Mouse (Mus musculus) stomach, embryonic 16.5 days (tissue): Measurements from ENCODE around the gene Smarcd3. TPM values are rescaled to one million over a fixed set of nuclear protein-coding genes. Genes with fewer than 3 reads are reported as not detected.

Experiments
- ATAC-seq: fragments of 200-750 bp; cut with Nextera tagmentation; 2 replicates; pipeline ENCODE4 v1.8.0; 2017; ENCODE audit warnings: moderate number of reproducible peaks, moderate TSS enrichment; ENCODE audit not compliant: insufficient read depth, low FRiP score
- H3K27ac ChIP-seq: fragments of 300-500 bp; sonication (generic); 2 replicates; pipeline ENCODE4 v1.5.1; 2014; ENCODE audit warnings: low read length
- H3K27me3 ChIP-seq: fragments of 300-500 bp; sonication (generic); 2 replicates; pipeline ENCODE4 v1.6.1; 2014; ENCODE audit warnings: low read length, control low read depth, mixed read lengths; ENCODE audit not compliant: control insufficient read depth, insufficient read depth
- H3K36me3 ChIP-seq: fragments of 300-500 bp; sonication (generic); 2 replicates; pipeline ENCODE4 v1.6.1; 2014; ENCODE audit warnings: low read length; ENCODE audit not compliant: control insufficient read depth, insufficient read depth
- H3K4me1 ChIP-seq: fragments of 300-500 bp; sonication (generic); 2 replicates; pipeline ENCODE4 v1.6.1; 2014; ENCODE audit warnings: low read length, control low read depth, mixed read lengths; ENCODE audit not compliant: control insufficient read depth, insufficient read depth
- H3K4me2 ChIP-seq: fragments of 300-500 bp; sonication (generic); 2 replicates; pipeline ENCODE4 v1.6.1; 2014; ENCODE audit warnings: low read depth, low read length, mixed read lengths
- H3K4me3 ChIP-seq: fragments of 300-500 bp; sonication (generic); replicated peaks from 2 replicates; pipeline ENCODE4 v1.5.1; 2014; ENCODE audit warnings: mild to moderate bottlenecking, low read length
- H3K9ac ChIP-seq: fragments of 300-500 bp; sonication (generic); 2 replicates; pipeline ENCODE4 v1.6.1; 2014; ENCODE audit warnings: low read length
- H3K9me3 ChIP-seq: fragments of 300-500 bp; sonication (generic); replicated peaks from 2 replicates; pipeline ENCODE4 v1.6.1; 2016; ENCODE audit warnings: low read length, control low read depth; ENCODE audit not compliant: control insufficient read depth
- WGBS: fragments of 180-500 bp; shearing (Covaris S2); extraction: QIAGEN DNeasy Blood & Tissue Kit; methylation state at CpG from one replicate; pipeline ENCODE4 v1.1.7; 2014; 5-methylcytosine and 5-hydroxymethylcytosine counted together
- polyA plus RNA-seq: library from polyadenylated mRNA; unstranded; fragments of >200 nt; fragmentation: Nextera tagmentation; extraction: Ambion mirVana; gene quantifications from 2 replicates; pipeline ENCODE4 v1.2.1, GENCODE M21; 2015

Gene Smarcd3
- polyA plus RNA-seq, 1 experiment from 2014 or later, result 17.1 TPM

DNA sequence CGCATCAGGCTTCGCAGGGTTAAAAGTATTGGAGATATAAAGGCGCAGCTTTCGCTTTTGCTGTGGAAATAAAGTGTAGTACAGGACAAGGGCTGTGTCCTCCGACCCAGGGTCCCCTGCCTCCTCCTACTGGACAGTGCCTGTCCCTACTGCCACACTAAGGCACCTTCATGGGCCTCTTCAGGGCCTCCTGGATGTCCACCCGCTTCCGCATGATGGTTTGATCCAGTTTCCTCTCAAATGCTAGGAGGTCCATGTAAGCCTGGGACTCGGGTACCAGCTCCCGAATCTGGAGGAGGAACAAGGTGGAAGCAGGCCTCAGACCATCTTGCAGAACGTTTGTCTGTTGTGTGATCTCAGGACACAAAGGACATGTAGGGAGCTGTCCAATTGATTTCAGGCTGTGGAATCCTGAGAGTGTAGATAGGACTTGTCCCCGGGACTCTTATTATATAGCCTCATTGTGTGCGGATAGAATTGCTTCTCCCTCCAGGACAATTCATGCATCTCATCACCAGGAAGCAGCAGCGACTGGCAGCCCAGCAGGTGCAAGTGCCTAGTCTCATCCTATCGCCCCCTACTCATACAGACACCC, 28.3 kb downstream of the Smarcd3 start:
- H3K9ac ChIP-seq, result no peak overlapping the region
- H3K36me3 ChIP-seq, result peaks cover 18% of the 10 kb centered on the region; the same call in 1 of the 2 replicates
- no peaks in the 10 kb centered on the region for H3K9me3 ChIP-seq
- ATAC-seq, result no peak
- H3K27me3 ChIP-seq, result no peaks in the 10 kb centered on the region
- H3K4me2 ChIP-seq, result no peak overlapping the region
- no peak overlapping the region for H3K27ac ChIP-seq
- no peak overlapping the region for H3K4me3 ChIP-seq
- WGBS, result 78% methylated on average over 14 of the region's 14 CpGs
- peaks cover 39% of the 10 kb centered on the region for H3K4me1 ChIP-seq

DNA sequence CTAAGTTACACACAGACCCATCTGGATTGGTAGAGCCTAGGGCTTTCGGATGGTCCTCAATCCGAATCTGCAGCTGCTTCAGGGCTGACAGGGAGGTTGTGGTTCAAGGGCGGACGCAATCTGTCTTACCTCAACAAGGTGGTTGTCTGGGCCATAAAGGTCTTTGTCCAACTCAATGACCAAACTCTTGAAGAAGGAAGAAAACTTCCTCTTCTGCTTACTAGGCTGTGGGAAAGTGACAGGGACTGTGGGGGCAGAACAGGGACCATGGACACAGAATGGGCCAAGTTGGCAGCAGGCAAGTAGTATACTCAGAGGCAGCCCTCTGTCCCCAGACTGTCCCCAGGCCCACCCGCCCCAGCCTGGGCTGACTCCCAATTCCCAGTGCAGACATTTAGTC, 28.9 kb downstream of the Smarcd3 start:
- Histone ChIP-seq H3K9me3 (no peaks in the 10 kb centered on the region), H3K9ac (no peak overlapping the region), H3K4me1 (peaks cover 33% of the 10 kb centered on the region), H3K36me3 (peaks cover 18% of the 10 kb centered on the region; the same call in 1 of the 2 replicates), H3K4me3 (no peak overlapping the region), H3K4me2 (no peak overlapping the region), H3K27ac (no peak overlapping the region), H3K27me3 (no peaks in the 10 kb centered on the region)
- ATAC-seq, result no peak
- WGBS, result 91% methylated on average over 5 of the region's 5 CpGs

DNA sequence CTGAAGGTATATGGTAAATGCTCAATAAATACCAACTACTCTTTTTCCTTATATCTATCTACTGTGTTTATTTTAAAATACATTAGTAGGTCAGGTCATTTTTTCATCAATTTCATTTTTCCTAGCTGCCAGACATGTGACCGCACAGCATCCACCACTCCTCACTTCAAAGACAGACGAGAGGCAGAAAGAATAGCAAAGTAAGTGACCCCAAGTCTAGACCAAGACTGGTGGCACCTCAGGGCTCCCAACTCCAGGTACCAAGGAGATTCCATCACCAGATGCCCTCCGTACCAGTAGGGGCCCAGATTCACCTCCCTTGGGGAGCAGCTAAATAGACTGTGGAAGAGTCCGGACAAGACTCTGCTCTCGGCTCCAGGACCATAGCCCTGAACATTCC, 29.9 kb downstream of the Smarcd3 start:
- Histone ChIP-seq H3K36me3 (peaks cover 18% of the 10 kb centered on the region; the same call in 1 of the 2 replicates), H3K9ac (no peak overlapping the region), H3K4me3 (no peak overlapping the region), H3K9me3 (no peaks in the 10 kb centered on the region), H3K4me2 (no peak overlapping the region), H3K4me1 (peaks cover 30% of the 10 kb centered on the region), H3K27me3 (no peaks in the 10 kb centered on the region), H3K27ac (no peak overlapping the region)
- whole genome bisulfite sequencing, result 88% methylated on average over 5 of the region's 5 CpGs
- ATAC-seq, result no peak

DNA sequence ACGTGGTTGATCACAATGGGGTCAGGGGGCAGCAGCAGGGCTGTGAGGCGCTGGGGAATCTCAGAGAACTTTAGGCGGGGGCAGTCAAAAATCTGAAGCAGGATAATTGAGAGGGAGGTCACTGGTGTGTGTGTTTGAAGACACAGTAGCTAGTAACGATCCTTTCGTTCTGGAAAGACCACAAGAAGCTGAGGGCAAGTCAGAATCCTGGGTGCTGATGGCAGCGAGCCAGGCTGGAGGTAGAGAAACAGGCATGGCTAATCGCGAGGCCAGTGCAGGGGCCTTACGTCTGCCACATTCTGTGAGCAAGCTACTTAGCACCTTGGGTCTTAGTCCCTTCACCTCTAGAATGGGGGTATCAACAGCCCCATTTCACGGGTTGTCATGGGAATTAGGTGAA, 30.3 kb downstream of the Smarcd3 start:
- no peak for ATAC-seq
- Histone ChIP-seq H3K4me1 (peaks cover 27% of the 10 kb centered on the region), H3K4me3 (no peak overlapping the region), H3K27me3 (no peaks in the 10 kb centered on the region), H3K36me3 (peaks cover 18% of the 10 kb centered on the region; the same call in 1 of the 2 replicates), H3K27ac (no peak overlapping the region), H3K4me2 (no peak overlapping the region), H3K9ac (no peak overlapping the region), H3K9me3 (no peaks in the 10 kb centered on the region)
- WGBS, result 63% methylated on average over 10 of the region's 10 CpGs

DNA sequence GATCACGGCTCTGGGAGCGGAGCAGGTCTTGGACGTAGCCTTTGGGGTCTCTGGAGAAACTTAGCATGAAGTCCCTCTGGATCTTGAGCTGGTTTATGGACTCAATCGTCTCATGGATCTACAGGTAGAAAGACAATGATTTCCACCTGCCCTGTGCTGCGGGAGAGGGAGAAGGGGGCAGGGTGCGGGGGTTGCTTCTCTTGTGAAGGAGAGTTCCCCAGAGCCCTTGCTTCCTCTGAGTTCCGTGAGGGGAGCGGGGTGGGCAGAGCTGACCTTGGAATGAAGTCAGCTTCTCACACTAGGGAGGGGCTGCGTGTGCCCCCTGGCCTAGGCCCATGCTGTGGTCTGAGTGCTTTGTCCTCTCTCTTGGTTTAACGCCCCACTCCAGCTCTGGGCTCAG, 31.0 kb downstream of the Smarcd3 start:
- Histone ChIP-seq H3K36me3 (peaks cover 18% of the 10 kb centered on the region; the same call in 1 of the 2 replicates), H3K9ac (no peak overlapping the region), H3K4me2 (no peak overlapping the region), H3K4me3 (no peak overlapping the region), H3K4me1 (peaks cover 21% of the 10 kb centered on the region), H3K9me3 (no peaks in the 10 kb centered on the region), H3K27me3 (no peaks in the 10 kb centered on the region), H3K27ac (no peak overlapping the region)
- WGBS, result 80% methylated on average over 10 of the region's 10 CpGs
- ATAC-seq, result no peak

DNA sequence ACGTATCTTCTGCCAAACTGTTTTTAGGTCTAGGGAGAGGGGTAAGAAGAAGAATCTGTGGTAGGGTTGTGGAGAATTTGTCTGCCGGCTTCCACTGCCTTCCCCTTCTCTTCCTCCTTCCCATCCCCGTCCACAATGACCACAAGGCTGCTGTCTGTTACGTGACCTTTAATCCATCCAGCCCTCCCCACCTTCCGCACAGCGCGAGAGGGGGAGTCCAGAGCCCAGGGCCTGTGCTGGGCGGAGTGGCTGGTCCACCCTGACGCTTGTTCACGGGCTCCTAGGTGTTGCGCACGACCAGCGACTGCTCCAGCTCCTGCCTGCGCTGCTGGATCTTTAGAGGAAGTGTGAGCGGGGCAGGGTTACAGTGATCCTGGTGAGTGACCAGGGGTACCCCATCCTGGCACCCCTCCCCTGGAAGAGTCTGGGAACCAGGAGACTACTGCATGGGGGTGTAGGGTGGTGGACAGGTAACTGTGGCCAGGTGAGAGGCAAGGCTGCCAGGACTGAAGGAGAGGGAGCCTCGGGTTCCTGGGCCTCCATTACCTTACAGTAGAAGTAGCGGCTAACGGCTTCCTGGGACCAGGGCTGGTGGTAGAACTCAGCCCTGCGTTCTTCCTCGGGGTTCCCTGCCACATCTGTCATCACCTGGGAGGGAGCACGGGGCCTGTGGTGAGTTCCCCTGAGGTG, 31.6 kb downstream of the Smarcd3 start:
- Histone ChIP-seq H3K9ac (no peak overlapping the region; the same call in 1 of the 2 replicates), H3K27ac (no peak overlapping the region), H3K4me3 (no peak overlapping the region), H3K9me3 (no peaks in the 10 kb centered on the region), H3K36me3 (peaks cover 18% of the 10 kb centered on the region; the same call in 1 of the 2 replicates), H3K4me2 (0 out of 2 replicates have a peak overlapping the region, but pooled peaks have one; percentile 30), H3K27me3 (no peaks in the 10 kb centered on the region), H3K4me1 (peaks cover 19% of the 10 kb centered on the region)
- WGBS, result 70% methylated on average over 21 of the region's 21 CpGs
- no peak for ATAC-seq

DNA sequence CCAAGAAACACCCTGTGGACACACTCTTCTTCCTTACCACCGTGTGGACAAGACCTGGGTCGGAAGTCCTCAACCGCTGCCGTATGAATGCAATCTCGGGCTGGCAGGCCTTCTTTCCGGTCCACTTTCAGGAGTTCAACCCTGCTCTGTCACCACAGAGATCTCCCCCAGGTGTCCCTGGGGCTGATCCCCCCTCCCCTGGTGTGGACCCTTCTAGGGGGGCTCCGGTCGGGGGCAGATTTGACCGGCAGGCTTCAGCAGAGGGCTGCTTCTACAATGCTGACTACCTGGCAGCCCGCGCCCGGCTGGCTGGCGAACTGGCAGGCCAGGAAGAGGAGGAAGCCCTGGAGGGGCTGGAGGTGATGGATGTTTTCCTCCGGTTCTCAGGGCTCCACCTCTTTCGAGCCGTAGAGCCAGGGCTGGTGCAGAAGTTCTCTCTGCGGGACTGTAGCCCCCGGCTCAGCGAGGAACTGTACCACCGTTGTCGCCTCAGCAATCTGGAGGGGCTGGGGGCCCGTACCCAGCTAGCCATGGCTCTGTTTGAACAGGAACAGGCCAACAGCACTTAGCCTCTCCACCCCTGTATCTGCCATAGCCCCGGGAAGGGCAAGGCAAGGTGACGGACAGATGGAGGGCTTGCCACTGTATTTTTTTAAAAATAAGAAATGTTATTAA, 32.3 kb downstream of the Smarcd3 start:
- Histone ChIP-seq H3K9ac (peak overlapping the region; percentile 47; the same call in 1 of the 2 replicates), H3K4me3 (0 out of 2 replicates have a peak overlapping the region, but pooled peaks have one; percentile 3)

DNA sequence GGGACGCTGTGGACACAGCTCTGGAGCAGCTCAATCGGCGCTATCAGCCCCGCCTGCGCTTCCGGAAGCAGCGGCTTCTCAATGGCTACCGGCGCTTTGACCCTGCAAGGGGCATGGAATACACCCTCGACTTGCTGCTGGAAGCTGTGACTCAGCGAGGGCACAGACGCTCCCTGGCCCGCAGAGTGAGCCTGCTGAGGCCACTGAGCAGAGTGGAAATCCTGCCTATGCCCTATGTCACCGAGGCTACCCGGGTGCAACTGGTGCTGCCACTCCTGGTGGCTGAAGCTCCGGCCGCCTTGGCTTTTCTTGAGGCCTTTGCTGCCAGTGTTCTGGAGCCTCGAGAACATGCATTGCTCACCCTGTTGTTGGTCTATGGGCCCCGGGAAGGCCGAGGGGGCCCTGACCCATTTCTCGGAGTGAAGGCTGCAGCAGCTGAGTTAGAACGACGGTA, 32.9 kb downstream of the Smarcd3 start:
- 39% methylated on average over 23 of the region's 23 CpGs for WGBS
- H3K9ac ChIP-seq, result peak overlapping the region; percentile 47
- H3K4me1 ChIP-seq, result peaks cover 15% of the 10 kb centered on the region
- no peaks in the 10 kb centered on the region for H3K27me3 ChIP-seq
- H3K4me3 ChIP-seq, result 0 out of 2 replicates have a peak overlapping the region, but pooled peaks have one; percentile 3
- H3K9me3 ChIP-seq, result no peaks in the 10 kb centered on the region
- H3K27ac ChIP-seq, result peak overlapping the region; percentile 4; the same call in 1 of the 2 replicates
- peaks cover 18% of the 10 kb centered on the region; the same call in 1 of the 2 replicates for H3K36me3 ChIP-seq
- ATAC-seq, result no peak
- peak overlapping the region; percentile 30 for H3K4me2 ChIP-seq

More for the DNA sequence above, 32.3 kb downstream of the Smarcd3 start:
- ATAC-seq, result no peak
- no peaks in the 10 kb centered on the region for H3K27me3 ChIP-seq
- H3K36me3 ChIP-seq, result peaks cover 18% of the 10 kb centered on the region; the same call in 1 of the 2 replicates
- peaks cover 21% of the 10 kb centered on the region for H3K4me1 ChIP-seq
- WGBS, result 51% methylated on average over 24 of the region's 24 CpGs
- no peak overlapping the region for H3K27ac ChIP-seq
- H3K4me2 ChIP-seq, result peak overlapping the region; percentile 30; the same call in 1 of the 2 replicates
- no peaks in the 10 kb centered on the region for H3K9me3 ChIP-seq
